Mouse (Mus musculus): ENCODE measurements around the gene Ell.

The Ell gene

GRCm38 (mm10) chr8:70539077-70539813 lies at the start of gene Ell:
Ell (plus strand) TSS chr8:70539457.
- peak; percentile 98 to 99 for DNase-seq (ENCODE audit: low spot score in 2 of 2)

GRCm38 (mm10) chr8:70489576-70489975 lies 49.7 kb upstream of the Ell start:
- no peak for DNase-seq (ENCODE audit: low spot score in 2 of 2)

- DNase-seq (ENCODE audit: low spot score in 2 of 2) = no peak
These were observed 49.0 kb upstream of the Ell start for GRCm38 (mm10) chr8:70490061-70490879.

- DNase-seq (ENCODE audit: low spot score in 2 of 2) = no peak
These were observed 48.3 kb upstream of the Ell start for GRCm38 (mm10) chr8:70490880-70491495.

GRCm38 (mm10) chr8:70492664-70493640 lies 46.3 kb upstream of the Ell start, which contains the start of gene Crlf1:
Crlf1 (plus strand) TSS chr8:70493158.
- no peak for DNase-seq (ENCODE audit: low spot score in 2 of 2)

DNA sequence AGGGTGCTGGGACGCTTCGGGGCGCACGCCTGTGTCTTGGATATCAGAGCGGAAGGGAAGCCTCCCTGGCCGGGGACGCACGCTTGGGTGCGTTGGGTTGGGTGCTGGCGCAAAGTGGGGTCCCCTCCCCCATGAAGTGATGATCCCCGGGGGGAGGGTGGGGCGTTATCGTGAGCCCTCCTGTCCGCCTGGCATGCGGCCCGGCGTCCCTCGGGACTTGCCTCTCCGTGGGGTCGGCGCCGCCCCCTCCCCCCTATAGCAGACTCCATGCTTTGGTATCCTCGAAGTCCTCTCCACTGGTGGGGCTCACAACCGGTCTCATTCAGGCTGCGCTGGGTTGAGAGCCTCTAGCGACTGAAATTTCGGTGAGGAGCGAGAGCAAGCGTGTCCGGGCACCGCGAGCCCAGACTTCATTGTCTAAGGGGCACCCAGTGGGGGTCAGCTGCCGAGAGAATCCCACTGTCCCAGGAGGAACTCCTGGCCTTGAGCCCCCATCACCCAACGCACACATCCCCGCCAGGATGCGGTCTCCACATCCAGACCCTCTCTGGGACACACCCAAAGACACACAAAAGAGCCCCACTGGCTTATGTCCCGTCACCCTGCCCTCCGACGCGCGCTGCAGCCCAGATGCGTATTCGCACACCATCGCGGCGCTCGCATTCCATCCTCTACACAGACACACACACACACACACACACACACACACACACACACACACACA lies 45.4 kb upstream of the Ell start:
- no peak for DNase-seq (ENCODE audit: low spot score in 2 of 2)

- DNase-seq (ENCODE audit: low spot score in 2 of 2) = peak; percentile 45 to 47
These were observed 44.8 kb upstream of the Ell start for GRCm38 (mm10) chr8:70494416-70494945.

GRCm38 (mm10) chr8:70495001-70495770 lies 44.1 kb upstream of the Ell start:
- DNase-seq (ENCODE audit: low spot score in 2 of 2) = no peak

GRCm38 (mm10) chr8:70495771-70496062 lies 43.5 kb upstream of the Ell start:
- no peak for DNase-seq (ENCODE audit: low spot score in 2 of 2)

GRCm38 (mm10) chr8:70500386-70501301 lies 38.6 kb upstream of the Ell start:
- DNase-seq (ENCODE audit: low spot score in 2 of 2) = peak in 1 of 2 experiments; percentile 58

GRCm38 (mm10) chr8:70501820-70502529 lies 37.3 kb upstream of the Ell start:
- no peak for DNase-seq (ENCODE audit: low spot score in 2 of 2)

DNA sequence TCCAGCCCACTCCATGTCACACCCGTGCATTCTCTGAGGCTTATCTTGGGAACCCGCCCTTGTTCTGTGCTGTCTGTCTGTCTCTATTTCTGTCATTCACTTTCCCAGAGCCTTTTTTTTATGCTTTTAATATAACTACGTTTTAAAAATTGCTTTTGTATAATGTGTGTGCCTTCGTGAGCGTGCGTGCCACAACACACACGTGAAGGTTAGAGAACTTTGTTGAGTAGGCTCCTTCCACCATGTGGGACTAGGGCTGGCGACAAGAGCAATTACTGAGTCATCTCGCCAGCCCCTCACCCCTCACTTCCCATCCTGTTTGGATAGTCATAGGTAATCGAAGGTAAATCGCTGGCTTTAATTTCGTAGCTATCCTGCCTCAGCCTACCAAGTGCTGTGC lies 36.7 kb upstream of the Ell start:
- DNase-seq (ENCODE audit: low spot score in 2 of 2) = no peak

DNA sequence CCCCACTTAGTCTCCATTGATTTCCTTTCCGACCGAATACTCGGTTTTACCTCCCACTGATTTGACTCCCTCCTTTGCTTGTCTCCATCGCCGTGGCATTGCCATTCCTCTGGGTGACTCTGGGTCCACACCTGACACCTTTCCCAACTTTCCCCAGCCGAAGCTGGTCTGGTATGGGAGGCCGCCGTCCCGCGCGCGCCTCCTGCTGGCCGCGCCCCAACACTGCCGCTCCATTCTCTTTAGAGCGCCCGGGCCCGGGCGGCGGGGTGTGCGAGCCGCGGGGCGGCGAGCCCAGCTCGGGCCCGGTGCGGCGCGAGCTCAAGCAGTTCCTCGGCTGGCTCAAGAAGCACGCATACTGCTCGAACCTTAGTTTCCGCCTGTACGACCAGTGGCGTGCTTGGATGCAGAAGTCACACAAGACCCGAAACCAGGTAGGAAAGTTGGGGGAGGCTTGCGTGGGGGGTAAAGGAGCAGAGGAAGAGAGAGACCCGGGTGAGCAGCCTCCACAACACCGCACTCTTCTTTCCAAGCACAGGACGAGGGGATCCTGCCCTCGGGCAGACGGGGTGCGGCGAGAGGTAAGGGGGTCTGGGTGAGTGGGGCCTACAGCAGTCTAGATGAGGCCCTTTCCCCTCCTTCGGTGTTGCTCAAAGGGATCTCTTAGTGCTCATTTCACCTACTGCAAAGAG lies 36.1 kb upstream of the Ell start:
- DNase-seq (ENCODE audit: low spot score in 2 of 2) = peak in 1 of 2 experiments; percentile 58

DNA sequence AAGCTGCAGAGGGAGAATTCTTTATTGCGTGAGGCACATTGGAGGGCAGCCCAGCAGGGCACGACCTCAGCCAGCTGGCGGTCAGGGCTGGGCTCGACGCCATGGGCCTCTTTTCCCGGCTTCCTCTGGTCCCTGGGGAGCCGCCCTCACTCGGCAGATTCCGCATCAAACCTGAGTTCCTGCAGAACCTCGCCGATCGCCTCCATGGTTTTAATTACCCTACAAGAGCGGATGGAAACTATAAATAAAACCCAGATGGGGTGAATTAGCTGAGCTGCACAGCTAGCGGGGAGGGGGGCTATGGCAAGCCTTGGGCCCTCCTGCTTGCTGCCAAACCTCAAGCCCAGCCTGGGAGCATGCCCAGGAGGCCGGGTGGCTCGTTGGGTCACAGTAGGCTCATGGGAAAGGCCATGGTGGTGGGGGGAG lies 35.0 kb upstream of the Ell start:
- no peak for DNase-seq (ENCODE audit: low spot score in 2 of 2)

GRCm38 (mm10) chr8:70504851-70505250 lies 34.4 kb upstream of the Ell start:
- DNase-seq (ENCODE audit: low spot score in 2 of 2) = peak; percentile 79 to 84

DNA sequence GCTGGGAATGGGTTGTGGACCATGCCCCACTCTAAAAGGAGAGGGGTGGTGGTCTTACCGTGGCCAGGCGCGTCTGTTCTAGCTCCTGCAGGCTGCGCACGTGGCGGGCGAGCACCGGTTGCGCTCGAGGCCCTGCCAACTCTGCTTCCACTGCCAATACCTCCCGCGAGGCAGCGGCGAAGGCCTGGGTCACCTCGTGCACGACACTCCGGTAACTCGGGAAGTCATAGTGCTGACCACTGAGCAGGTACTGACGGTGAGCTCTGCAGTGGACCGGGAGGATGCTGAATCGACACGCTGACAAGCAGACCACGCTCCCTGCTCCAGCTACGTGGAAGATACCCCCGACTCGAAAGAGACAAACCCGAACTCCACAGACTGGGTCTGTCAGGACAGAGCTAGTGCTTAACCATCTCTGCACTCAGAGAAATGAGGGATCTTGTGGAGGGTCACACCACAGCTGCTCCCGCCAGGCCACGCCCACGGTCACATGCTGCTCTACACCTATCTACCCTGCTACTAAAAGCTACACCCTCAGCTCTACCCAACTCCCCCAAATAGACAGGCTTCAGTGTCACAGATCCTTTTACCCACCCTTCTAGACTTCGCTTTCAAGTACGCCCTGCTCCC lies 33.4 kb upstream of the Ell start:
- DNase-seq (ENCODE audit: low spot score in 2 of 2) = no peak

Measured in natural killer cell, adult 2 months (primary cell).